Mouse (Mus musculus) MEL (cell line): ENCODE data around the gene Mtor. TPM values are rescaled to one million over a fixed set of nuclear protein-coding genes. Genes with fewer than 3 reads are reported as not detected.

Experiments used
- DNase-seq: peaks from one replicate; pipeline ENCODE4 v3.0.0; 2011; ENCODE audit warnings: low read depth, low spot score
- H3K27ac ChIP-seq: 2 replicates; pipeline ENCODE4 v1.5.1; 2012; ENCODE audit warnings: low read depth, mild to moderate bottlenecking, control low read depth, low read length, moderate library complexity; ENCODE audit not compliant: control insufficient read depth
- H3K27me3 ChIP-seq, 2 experiments: fragments of 150-350 bp in 1 of 2; sonication (generic) in 1 of 2; 2 replicates each; pipeline ENCODE4 v1.6.1; 2012; ENCODE audit warnings: low read length in 2 of 2, mild to moderate bottlenecking in 2 of 2, improper control_type of control experiment in 1 of 2, moderate library complexity in 1 of 2; ENCODE audit not compliant: insufficient read depth in 2 of 2, control insufficient read depth in 1 of 2
- H3K36me3 ChIP-seq, 2 experiments: 2 replicates each; pipeline ENCODE4 v1.6.1; 2012 to 2014; ENCODE audit warnings: low read length in 2 of 2, improper control_type of control experiment in 1 of 2, inconsistent platforms in 1 of 2, mild to moderate bottlenecking in 1 of 2; ENCODE audit not compliant: insufficient read depth in 2 of 2, control insufficient read depth in 1 of 2
- H3K4me1 ChIP-seq, 2 experiments: fragments of 150-350 bp in 1 of 2; sonication (generic) in 1 of 2; 2 replicates each; pipeline ENCODE4 v1.6.1; 2012; ENCODE audit warnings: low read length in 2 of 2, improper control_type of control experiment in 1 of 2, mild to moderate bottlenecking in 1 of 2; ENCODE audit not compliant: insufficient read depth in 2 of 2, control insufficient read depth in 1 of 2
- H3K4me3 ChIP-seq, 2 experiments: fragments of 150-350 bp in 1 of 2; sonication (generic) in 1 of 2; 2 replicates each; pipeline ENCODE4 v1.5.1; 2012; ENCODE audit warnings: low read depth in 2 of 2, low read length in 2 of 2, mild to moderate bottlenecking in 2 of 2, moderate library complexity in 2 of 2, control low read depth in 1 of 2, improper control_type of control experiment in 1 of 2; ENCODE audit not compliant: control insufficient read depth in 1 of 2, insufficient read depth in 1 of 2
- H3K79me2 ChIP-seq: 2 replicates; pipeline ENCODE4 v1.6.1; 2012; ENCODE audit warnings: mild to moderate bottlenecking, low read length, moderate library complexity; ENCODE audit not compliant: control insufficient read depth, poor library complexity, insufficient read depth
- H3K9ac ChIP-seq: 2 replicates; pipeline ENCODE4 v1.6.1; 2012; ENCODE audit warnings: low read depth, mild to moderate bottlenecking, control low read depth, low read length, moderate library complexity; ENCODE audit not compliant: control insufficient read depth, poor library complexity, severe bottlenecking
- H3K9me3 ChIP-seq: fragments of 150-350 bp; sonication (generic); replicated peaks from 2 replicates; pipeline ENCODE4 v1.6.1; 2012; ENCODE audit warnings: mild to moderate bottlenecking, low read length, improper control_type of control experiment, moderate library complexity; ENCODE audit not compliant: insufficient read depth
- CHD1 ChIP-seq: IDR thresholded peaks from 2 replicates; pipeline ENCODE4 v1.6.1; 2012; ENCODE audit warnings: low read depth, mild to moderate bottlenecking, inconsistent platforms, low read length, improper control_type of control experiment
- CTCF ChIP-seq, 3 experiments: IDR thresholded peaks in 2 of 3; conservative IDR thresholded peaks in 1 of 3; 2 replicates each; pipeline ENCODE4 v1.5.1; 2011 to 2012; ENCODE audit warnings: low read length in 3 of 3, low read depth in 2 of 3, mild to moderate bottlenecking in 2 of 3, improper control_type of control experiment in 1 of 3, inconsistent platforms in 1 of 3, mixed read lengths in 1 of 3, moderate library complexity in 1 of 3; ENCODE audit not compliant: control insufficient read depth in 1 of 3, insufficient read depth in 1 of 3, poor library complexity in 1 of 3, severe bottlenecking in 1 of 3
- EP300 ChIP-seq, 2 experiments: IDR thresholded peaks; 2 replicates each; pipeline ENCODE4 v1.6.1; 2011; ENCODE audit warnings: improper control_type of control experiment in 2 of 2, low read length in 2 of 2, low read depth in 1 of 2, mild to moderate bottlenecking in 1 of 2
- ETS1 ChIP-seq: IDR thresholded peaks from 2 replicates; pipeline ENCODE4 v1.6.1; 2012; ENCODE audit warnings: low read depth, mild to moderate bottlenecking, inconsistent platforms, low read length, improper control_type of control experiment, moderate library complexity
- JUND ChIP-seq: IDR thresholded peaks from 2 replicates; pipeline ENCODE4 v1.6.1; 2011; ENCODE audit warnings: low read depth, mild to moderate bottlenecking, improper control_type of control experiment, low read length
- MAFK ChIP-seq: IDR thresholded peaks from 2 replicates; pipeline ENCODE4 v1.6.1; 2011; ENCODE audit warnings: low read depth, mild to moderate bottlenecking, low read length, improper control_type of control experiment, borderline replicate concordance
- MAZ ChIP-seq: IDR thresholded peaks from 2 replicates; pipeline ENCODE4 v1.6.1; 2012; ENCODE audit warnings: low read depth, mild to moderate bottlenecking, inconsistent platforms, low read length, improper control_type of control experiment
- MEF2A ChIP-seq: IDR thresholded peaks from 2 replicates; pipeline ENCODE4 v1.6.1; 2014; ENCODE audit warnings: low read depth, mild to moderate bottlenecking, inconsistent platforms, low read length, improper control_type of control experiment; ENCODE audit not compliant: poor library complexity, insufficient replicate concordance, severe bottlenecking; ENCODE audit errors: extremely low read depth
- MYB ChIP-seq: IDR thresholded peaks from 2 replicates; pipeline ENCODE4 v1.6.1; 2011; ENCODE audit warnings: mild to moderate bottlenecking, low read depth, low read length, improper control_type of control experiment
- NELFE ChIP-seq: IDR thresholded peaks from 2 replicates; pipeline ENCODE4 v1.6.1; 2011; ENCODE audit warnings: low read depth, low read length, improper control_type of control experiment
- POLR2A ChIP-seq, 2 experiments: IDR thresholded peaks; 2 replicates each; pipeline ENCODE4 v1.6.1; 2011 to 2012; ENCODE audit warnings: low read length in 2 of 2, mild to moderate bottlenecking in 2 of 2, control low read depth in 1 of 2, improper control_type of control experiment in 1 of 2, low read depth in 1 of 2, moderate library complexity in 1 of 2; ENCODE audit not compliant: control insufficient read depth in 1 of 2, insufficient read depth in 1 of 2, poor library complexity in 1 of 2
- POLR2AphosphoS2 ChIP-seq: IDR thresholded peaks from 2 replicates; pipeline ENCODE4 v1.6.1; 2011; ENCODE audit warnings: low read length, improper control_type of control experiment
- RAD21 ChIP-seq: IDR thresholded peaks from 2 replicates; pipeline ENCODE4 v1.6.1; 2011; ENCODE audit warnings: mild to moderate bottlenecking, low read depth, low read length, improper control_type of control experiment
- SIN3A ChIP-seq: IDR thresholded peaks from 2 replicates; pipeline ENCODE4 v1.6.1; 2012; ENCODE audit warnings: low read length, improper control_type of control experiment, inconsistent platforms
- TAL1 ChIP-seq: IDR thresholded peaks from 2 replicates; pipeline ENCODE4 v1.6.1; 2012; ENCODE audit warnings: mild to moderate bottlenecking, inconsistent platforms, low read length, moderate library complexity, mixed read lengths
- USF1 ChIP-seq: IDR thresholded peaks from 2 replicates; pipeline ENCODE4 v1.6.1; 2014; ENCODE audit warnings: low read depth, mild to moderate bottlenecking, inconsistent platforms, low read length, improper control_type of control experiment, moderate library complexity
- USF2 ChIP-seq, 2 experiments: IDR thresholded peaks; 2 replicates each; pipeline ENCODE4 v1.6.1; 2011 to 2012; ENCODE audit warnings: improper control_type of control experiment in 2 of 2, low read length in 2 of 2, borderline replicate concordance in 1 of 2, inconsistent platforms in 1 of 2, low read depth in 1 of 2, mild to moderate bottlenecking in 1 of 2; ENCODE audit not compliant: insufficient read depth in 1 of 2
- ZNF384 ChIP-seq: IDR thresholded peaks from 2 replicates; pipeline ENCODE4 v1.6.1; 2012; ENCODE audit warnings: low read depth, mild to moderate bottlenecking, inconsistent platforms, low read length, improper control_type of control experiment
- polyA plus RNA-seq, 2 experiments: library from polyadenylated mRNA; stranded (reverse) in 1 of 2; unstranded in 1 of 2; fragments of >175 nt in 1 of 2; fragments of >200 nt in 1 of 2; gene quantifications; 2 replicates each; pipeline versions ENCODE4 v1.2.1 to v1.2.4; 2012; ENCODE audit warnings: low replicate concordance in 2 of 2, low read depth in 1 of 2; ENCODE audit not compliant: insufficient read length in 2 of 2, insufficient read depth in 1 of 2, missing spikeins in 1 of 2
- total RNA-seq: library from RNA; depleted of rRNA; stranded (reverse); fragments of 300-350 nt; gene quantifications from 2 replicates; pipeline ENCODE4 v1.2.3, GENCODE M21; 2012

Mtor gene
- total and polyA plus RNA-seq, 3 experiments, result 23.9 to 35.2 TPM; not detected in 1

GRCm38 (mm10) chr4:148508084-148508849 lies 59.9 kb downstream of the Mtor start:
- Histone ChIP-seq H3K4me1 (no peaks in the 10 kb centered on the region), H3K79me2 (no peaks in the 10 kb centered on the region), H3K36me3 (peaks cover 0 to 3% of the 10 kb centered on the region in 2 experiments; a peak in 1 of 4 replicates), H3K9ac (no peak overlapping the region), H3K27me3 (no peaks in the 10 kb centered on the region), H3K4me3 (no peak overlapping the region), H3K9me3 (no peaks in the 10 kb centered on the region), H3K27ac (no peak overlapping the region)
- no peak for TF ChIP-seq ZNF384
- TF ChIP-seq USF2 (IDR thresholded peaks at IDR 0.05; ENCODE audit: borderline replicate concordance in 1 of 2, insufficient read depth in 1 of 2, low read depth in 1 of 2, low read length in 2 of 2), result no peak
- no peak for TF ChIP-seq RAD21
- TF ChIP-seq POLR2AphosphoS2, result no peak
- no peak for TF ChIP-seq CHD1
- TF ChIP-seq NELFE, result no peak
- TF ChIP-seq SIN3A, result no peak
- TF ChIP-seq JUND, result no peak
- TF ChIP-seq MAZ, result no peak
- TF ChIP-seq USF1, result no peak
- no peak for TF ChIP-seq EP300 (IDR thresholded peaks at IDR 0.05; ENCODE audit: low read depth in 1 of 2, low read length in 2 of 2)
- no peak for TF ChIP-seq MYB
- no peak for TF ChIP-seq TAL1
- no peak for DNase-seq

- H3K79me2 ChIP-seq, result no peaks in the 10 kb centered on the region
- no peaks in the 10 kb centered on the region for H3K27me3 ChIP-seq
- no peak overlapping the region for H3K9ac ChIP-seq
- H3K9me3 ChIP-seq, result no peaks in the 10 kb centered on the region
- DNase-seq, result no peak
- peaks cover 0 to 3% of the 10 kb centered on the region in 2 experiments; a peak in 1 of 4 replicates for H3K36me3 ChIP-seq
- no peak overlapping the region for H3K27ac ChIP-seq
- H3K4me3 ChIP-seq, result no peak overlapping the region
- no peaks in the 10 kb centered on the region for H3K4me1 ChIP-seq
- TF ChIP-seq MAFK (no peak), MEF2A (no peak), CTCF (IDR thresholded peaks at IDR 0.05 in 2 of 3, conservative IDR thresholded peaks at IDR 0.05 in 1 of 3; ENCODE audit: control insufficient read depth in 1 of 3, insufficient read depth in 1 of 3, low read depth in 2 of 3, low read length in 3 of 3, poor library complexity in 1 of 3, severe bottlenecking in 1 of 3) (no peak), ETS1 (no peak), TAL1 (no peak), EP300 (IDR thresholded peaks at IDR 0.05; ENCODE audit: low read depth in 1 of 2, low read length in 2 of 2) (no peak), USF1 (no peak), USF2 (IDR thresholded peaks at IDR 0.05; ENCODE audit: borderline replicate concordance in 1 of 2, insufficient read depth in 1 of 2, low read depth in 1 of 2, low read length in 2 of 2) (no peak), POLR2A (IDR thresholded peaks at IDR 0.05; ENCODE audit: control insufficient read depth in 1 of 2, insufficient read depth in 1 of 2, low read depth in 1 of 2, low read length in 2 of 2, poor library complexity in 1 of 2) (no peak), ZNF384 (no peak)
These were observed 61.2 kb downstream of the Mtor start for GRCm38 (mm10) chr4:148509450-148510084.
